Mouse (Mus musculus) stomach, embryonic 14.5 days (tissue): Measurements from ENCODE around the gene Cobll1. TPM values are rescaled to one million over a fixed set of nuclear protein-coding genes. Genes with fewer than 3 reads are reported as not detected.

Experiments
- ATAC-seq: fragments of 200-750 bp; cut with Nextera tagmentation; 2 replicates; pipeline ENCODE4 v1.8.0; 2017; ENCODE audit warnings: low read depth, moderate TSS enrichment; ENCODE audit not compliant: insufficient number of reproducible peaks, insufficient read depth, low FRiP score
- H3K27ac ChIP-seq: fragments of 300-500 bp; sonication (generic); 2 replicates; pipeline ENCODE4 v1.5.1; 2014; ENCODE audit warnings: mild to moderate bottlenecking, low read length, moderate library complexity, mixed read lengths
- H3K27me3 ChIP-seq: fragments of 300-500 bp; sonication (generic); 2 replicates; pipeline ENCODE4 v1.6.1; 2014; ENCODE audit warnings: low read length, control low read depth, mixed read lengths; ENCODE audit not compliant: control insufficient read depth, insufficient read depth
- H3K36me3 ChIP-seq: fragments of 300-500 bp; sonication (generic); 2 replicates; pipeline ENCODE4 v1.6.1; 2014; ENCODE audit warnings: mild to moderate bottlenecking, control low read depth, low read length, moderate library complexity, mixed read lengths; ENCODE audit not compliant: control insufficient read depth, insufficient read depth
- H3K4me1 ChIP-seq: fragments of 300-500 bp; sonication (generic); 2 replicates; pipeline ENCODE4 v1.6.1; 2014; ENCODE audit warnings: low read length, control low read depth, mixed read lengths; ENCODE audit not compliant: control insufficient read depth, insufficient read depth
- H3K4me2 ChIP-seq: fragments of 300-500 bp; sonication (generic); replicated peaks from 2 replicates; pipeline ENCODE4 v1.6.1; 2014; ENCODE audit warnings: low read depth, low read length, control low read depth
- H3K4me3 ChIP-seq: fragments of 300-500 bp; sonication (generic); 2 replicates; pipeline ENCODE4 v1.5.1; 2014; ENCODE audit warnings: low read depth, low read length, control low read depth
- H3K9ac ChIP-seq: fragments of 300-500 bp; sonication (generic); replicated peaks from 2 replicates; pipeline ENCODE4 v1.6.1; 2014; ENCODE audit warnings: low read depth, mild to moderate bottlenecking, control low read depth, low read length, moderate library complexity, mixed read lengths
- H3K9me3 ChIP-seq: fragments of 300-500 bp; sonication (generic); 2 replicates; pipeline ENCODE4 v1.6.1; 2016; ENCODE audit warnings: low read depth, low read length, control low read depth; ENCODE audit not compliant: control insufficient read depth
- WGBS: fragments of 180-500 bp; shearing (Covaris S2); extraction: QIAGEN DNeasy Blood & Tissue Kit; methylation state at CpG from one replicate; pipeline ENCODE4 v1.1.7; 2014; 5-methylcytosine and 5-hydroxymethylcytosine counted together
- polyA plus RNA-seq: library from polyadenylated mRNA; unstranded; fragments of >200 nt; fragmentation: Nextera tagmentation; extraction: Ambion mirVana; gene quantifications from 2 replicates; pipeline ENCODE4 v1.2.1, GENCODE M21; 2014

The Cobll1 gene
- polyA plus RNA-seq, 1 experiment from 2014 or later: 17.2 TPM

DNA sequence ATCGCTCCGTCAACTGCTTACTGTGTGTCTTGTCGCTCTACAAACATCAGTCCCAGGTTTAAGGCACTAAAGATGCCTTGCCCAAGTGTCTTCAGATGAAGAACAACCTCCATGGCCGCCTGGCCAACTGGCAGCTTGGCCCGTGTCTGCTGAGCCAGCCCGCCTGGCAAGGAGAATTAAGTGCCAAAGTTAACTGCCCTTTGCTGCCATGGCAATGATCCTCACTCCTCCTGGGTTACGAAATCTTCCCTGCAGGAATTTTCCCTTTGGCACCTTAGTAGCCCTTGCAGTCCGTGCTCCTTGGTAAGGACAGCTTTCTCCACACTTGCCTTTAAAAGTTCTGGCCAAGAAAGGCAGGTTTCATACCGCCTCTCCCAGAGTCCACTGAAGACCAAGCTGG lies 20.9 kb downstream of the Cobll1 start:
- Histone ChIP-seq H3K27ac (no peak overlapping the region), H3K4me2 (no peak overlapping the region), H3K9me3 (no peaks in the 10 kb centered on the region), H3K4me3 (no peak overlapping the region), H3K4me1 (no peaks in the 10 kb centered on the region), H3K36me3 (no peaks in the 10 kb centered on the region), H3K27me3 (no peaks in the 10 kb centered on the region), H3K9ac (no peak overlapping the region)
- no peak for ATAC-seq
- WGBS: 89% methylated on average over 9 of the region's 9 CpGs

DNA sequence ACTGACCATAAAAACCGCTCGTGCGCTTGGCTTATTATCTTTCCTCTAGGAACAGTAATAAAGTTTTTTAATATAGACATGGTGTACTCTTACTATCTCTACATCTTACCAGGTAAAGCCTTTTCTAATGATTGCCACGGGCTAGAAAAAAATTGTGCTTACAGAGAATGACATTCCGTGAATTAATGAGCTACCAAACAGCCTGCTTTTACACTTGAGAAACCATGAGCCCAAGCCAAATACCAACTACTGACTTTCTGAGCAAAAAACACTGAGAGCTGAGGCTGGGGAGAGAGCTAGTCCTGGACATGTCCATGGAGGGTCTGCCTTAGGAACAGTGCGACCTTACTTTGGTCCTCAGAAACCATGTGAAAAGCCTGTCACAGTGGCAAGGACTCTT lies 21.5 kb downstream of the Cobll1 start:
- Histone ChIP-seq H3K27me3 (no peaks in the 10 kb centered on the region), H3K9ac (no peak overlapping the region), H3K4me1 (peaks cover 2% of the 10 kb centered on the region; the same call in 1 of the 2 replicates), H3K36me3 (no peaks in the 10 kb centered on the region), H3K4me2 (no peak overlapping the region), H3K4me3 (no peak overlapping the region), H3K9me3 (no peaks in the 10 kb centered on the region), H3K27ac (no peak overlapping the region)
- WGBS: 87% methylated on average over 6 of the region's 6 CpGs
- no peak for ATAC-seq

DNA sequence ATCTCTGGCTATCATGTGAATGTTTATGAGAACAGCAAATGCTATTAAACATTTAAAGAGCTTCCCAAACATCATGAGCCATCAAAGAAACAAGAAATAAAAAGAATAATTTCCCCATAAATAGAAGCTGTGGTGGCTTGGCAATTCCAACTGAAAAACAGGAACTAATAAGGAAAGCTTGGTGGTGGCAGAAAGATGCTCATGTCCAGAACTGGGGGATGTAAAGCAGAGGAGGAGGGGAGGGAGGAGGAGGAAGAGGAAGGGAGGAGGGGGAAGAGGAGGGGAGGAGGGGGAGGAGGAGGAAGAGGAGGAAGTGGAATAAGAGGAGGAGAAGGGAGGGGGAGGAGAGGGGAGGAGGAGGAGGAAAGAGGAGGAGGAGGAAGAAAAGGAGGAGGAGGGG lies 23.0 kb downstream of the Cobll1 start:
- H3K27me3 ChIP-seq: no peaks in the 10 kb centered on the region
- H3K27ac ChIP-seq: no peak overlapping the region
- no peak for ATAC-seq
- H3K9me3 ChIP-seq: no peaks in the 10 kb centered on the region
- H3K4me1 ChIP-seq: peaks cover 2% of the 10 kb centered on the region; the same call in 1 of the 2 replicates
- H3K9ac ChIP-seq: no peak overlapping the region
- H3K4me3 ChIP-seq: no peak overlapping the region
- H3K36me3 ChIP-seq: no peaks in the 10 kb centered on the region
- H3K4me2 ChIP-seq: no peak overlapping the region

DNA sequence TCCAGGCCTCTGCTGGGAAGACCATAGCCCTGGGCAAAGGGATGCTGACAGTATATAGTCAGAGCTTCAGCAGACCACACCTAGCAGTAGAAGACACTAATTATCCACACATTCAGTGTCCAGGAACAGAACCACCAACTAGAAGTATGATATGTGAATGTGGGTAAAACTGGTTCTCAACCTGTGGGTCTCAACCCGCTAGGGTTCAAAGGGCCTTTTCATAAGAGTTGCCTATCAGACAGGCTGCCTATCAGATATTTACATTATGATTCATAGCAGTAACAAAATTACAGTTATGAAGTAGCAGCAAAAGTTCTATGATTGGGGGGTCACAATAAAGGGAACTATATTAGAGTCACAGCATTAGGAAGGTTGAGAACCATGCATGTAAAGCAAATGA lies 24.6 kb downstream of the Cobll1 start:
- peak; percentile 34; the same call in 1 of the 2 replicates for ATAC-seq
- Histone ChIP-seq H3K36me3 (no peaks in the 10 kb centered on the region), H3K4me3 (no peak overlapping the region), H3K27me3 (no peaks in the 10 kb centered on the region), H3K4me2 (no peak overlapping the region), H3K9ac (no peak overlapping the region), H3K27ac (no peak overlapping the region), H3K4me1 (peaks cover 2% of the 10 kb centered on the region; the same call in 1 of the 2 replicates), H3K9me3 (no peaks in the 10 kb centered on the region)
- whole genome bisulfite sequencing: 93% methylated on average over 1 of the region's 1 CpGs

DNA sequence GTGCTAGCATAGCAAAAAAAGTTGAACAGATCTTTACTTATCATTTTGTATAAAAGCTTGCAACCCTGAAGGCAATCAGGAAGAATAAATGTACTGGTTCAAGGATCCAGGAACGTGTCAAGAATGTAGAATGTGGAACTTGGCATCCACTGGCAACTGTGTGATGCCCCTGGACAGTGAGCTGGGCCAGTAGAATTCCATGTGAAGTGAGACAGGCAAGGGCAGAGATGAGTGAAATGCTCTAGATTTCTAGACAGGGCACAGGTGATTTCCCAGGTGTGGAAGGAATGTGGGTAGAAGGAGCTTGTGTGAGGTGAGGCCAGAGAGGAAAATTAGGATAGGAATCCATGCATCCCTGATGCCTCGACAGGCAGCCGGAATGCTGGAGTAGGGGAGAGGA lies 25.5 kb downstream of the Cobll1 start:
- no peak overlapping the region for H3K4me2 ChIP-seq
- WGBS: 89% methylated on average over 3 of the region's 3 CpGs
- no peak overlapping the region for H3K9ac ChIP-seq
- H3K4me1 ChIP-seq: peaks cover 2% of the 10 kb centered on the region; the same call in 1 of the 2 replicates
- no peaks in the 10 kb centered on the region for H3K27me3 ChIP-seq
- H3K36me3 ChIP-seq: no peaks in the 10 kb centered on the region
- ATAC-seq: no peak
- H3K4me3 ChIP-seq: no peak overlapping the region
- no peak overlapping the region for H3K27ac ChIP-seq
- no peaks in the 10 kb centered on the region for H3K9me3 ChIP-seq

DNA sequence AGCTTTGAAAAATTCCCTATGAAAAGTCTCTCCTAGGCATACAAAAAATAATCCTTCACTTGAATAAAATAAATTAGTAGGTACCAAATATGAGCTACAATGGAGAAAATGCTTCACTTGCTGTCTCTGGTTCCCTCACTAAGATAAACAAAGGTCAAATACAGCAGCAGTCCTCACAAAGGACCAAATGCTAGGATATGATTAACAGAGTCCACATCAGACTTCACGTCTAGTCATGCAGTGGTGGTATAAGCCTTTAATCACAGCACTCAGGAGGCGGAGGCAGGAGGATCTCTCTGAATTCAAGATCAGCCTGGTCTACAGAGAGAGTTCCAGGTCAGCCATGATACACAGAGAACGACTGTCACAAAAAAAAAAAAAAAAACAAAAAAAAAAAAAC lies 27.6 kb downstream of the Cobll1 start:
- no peak overlapping the region for H3K4me3 ChIP-seq
- no peak overlapping the region for H3K9ac ChIP-seq
- no peak for ATAC-seq
- no peak overlapping the region for H3K27ac ChIP-seq
- H3K4me1 ChIP-seq: peaks cover 2% of the 10 kb centered on the region; the same call in 1 of the 2 replicates
- H3K9me3 ChIP-seq: no peaks in the 10 kb centered on the region
- no peaks in the 10 kb centered on the region for H3K27me3 ChIP-seq
- no peak overlapping the region for H3K4me2 ChIP-seq
- whole genome bisulfite sequencing: 83% methylated on average over 3 of the region's 3 CpGs
- H3K36me3 ChIP-seq: no peaks in the 10 kb centered on the region

DNA sequence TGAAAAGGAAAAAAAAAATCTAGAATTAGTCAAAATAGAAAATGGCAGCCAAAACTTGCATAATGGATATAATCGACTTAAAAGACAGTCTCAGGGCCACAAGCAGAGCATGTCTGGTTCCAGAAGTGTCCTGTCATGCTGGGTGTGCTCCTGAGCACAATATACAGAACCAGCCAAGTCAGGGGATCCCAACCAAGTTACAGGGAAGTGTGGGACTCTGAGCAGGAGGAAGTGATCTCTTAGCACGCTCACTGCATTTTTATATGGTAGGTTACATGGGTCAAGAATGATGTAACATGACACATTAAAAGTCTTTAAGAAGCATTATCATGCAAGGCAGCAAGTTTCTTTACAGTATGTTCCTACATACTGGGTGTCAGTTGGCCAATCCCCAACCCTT lies 31.5 kb downstream of the Cobll1 start:
- no peak overlapping the region for H3K4me2 ChIP-seq
- H3K4me1 ChIP-seq: no peaks in the 10 kb centered on the region
- WGBS: 81% methylated on average over 2 of the region's 2 CpGs
- H3K4me3 ChIP-seq: no peak overlapping the region
- no peaks in the 10 kb centered on the region for H3K27me3 ChIP-seq
- no peak for ATAC-seq
- no peak overlapping the region for H3K9ac ChIP-seq
- H3K9me3 ChIP-seq: no peaks in the 10 kb centered on the region
- no peak overlapping the region for H3K27ac ChIP-seq
- no peaks in the 10 kb centered on the region for H3K36me3 ChIP-seq

DNA sequence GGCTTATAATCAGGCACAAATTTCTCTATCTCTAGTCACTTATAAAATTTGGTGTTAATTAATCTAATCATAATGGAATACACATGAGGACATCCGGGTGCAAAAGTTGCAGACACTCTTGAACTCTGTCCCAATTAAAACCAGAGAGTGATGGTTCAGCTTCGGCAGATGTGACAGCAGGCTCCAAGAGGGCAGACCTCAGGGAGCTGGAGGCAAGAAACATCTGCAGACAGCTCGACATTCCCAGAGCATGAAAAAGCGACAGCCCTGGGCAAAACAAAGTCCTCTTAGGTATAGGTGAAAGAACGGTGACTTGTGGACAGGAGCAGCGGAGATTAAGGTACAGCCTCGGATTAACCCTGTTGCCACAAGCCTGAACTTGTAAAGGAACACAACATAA lies 35.5 kb downstream of the Cobll1 start:
- H3K36me3 ChIP-seq: no peaks in the 10 kb centered on the region
- H3K4me3 ChIP-seq: no peak overlapping the region
- 47% methylated on average over 7 of the region's 7 CpGs for WGBS
- no peaks in the 10 kb centered on the region for H3K9me3 ChIP-seq
- no peak overlapping the region for H3K27ac ChIP-seq
- no peaks in the 10 kb centered on the region for H3K4me1 ChIP-seq
- no peak overlapping the region for H3K4me2 ChIP-seq
- ATAC-seq: no peak
- no peak overlapping the region for H3K9ac ChIP-seq
- no peaks in the 10 kb centered on the region for H3K27me3 ChIP-seq

DNA sequence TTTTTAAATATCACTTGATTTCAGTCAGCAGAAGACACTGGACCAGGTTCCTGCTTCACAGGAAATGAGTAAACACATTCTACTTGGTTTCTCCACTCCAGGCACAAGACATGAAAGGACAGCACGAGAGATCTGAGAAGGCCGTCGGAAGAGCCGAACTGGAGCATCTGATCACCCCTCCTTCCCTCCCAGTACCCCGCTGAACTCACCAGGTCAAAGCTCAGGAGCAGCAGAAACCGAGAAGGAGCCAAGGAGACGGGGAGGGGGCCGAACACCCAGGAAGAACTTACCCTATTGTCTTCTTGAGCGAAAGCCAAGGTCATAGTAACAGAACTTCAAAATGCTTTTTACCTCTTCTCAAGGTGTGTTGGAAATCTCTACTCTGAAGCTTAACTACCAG lies 39.5 kb downstream of the Cobll1 start:
- ATAC-seq: no peak
- Histone ChIP-seq H3K9ac (no peak overlapping the region), H3K36me3 (no peaks in the 10 kb centered on the region)

More for the DNA sequence above, 39.5 kb downstream of the Cobll1 start:
- Histone ChIP-seq H3K9me3 (no peaks in the 10 kb centered on the region), H3K4me2 (no peak overlapping the region), H3K27me3 (no peaks in the 10 kb centered on the region), H3K27ac (no peak overlapping the region), H3K4me1 (no peaks in the 10 kb centered on the region), H3K4me3 (no peak overlapping the region)
- WGBS: 81% methylated on average over 9 of the region's 9 CpGs
